Mouse (Mus musculus) intestine, embryonic 15.5 days (tissue): ENCODE data around the gene Ajuba. TPM values are rescaled to one million over a fixed set of nuclear protein-coding genes. Genes with fewer than 3 reads are reported as not detected.
"Not testable (repeated sequence)": the region's sequence is repeated elsewhere in the genome, so short reads cannot be mapped to it uniquely, and the experiment has no call there.

Source experiments
- ATAC-seq: fragments of 200-750 bp; cut with Nextera tagmentation; 2 replicates; pipeline ENCODE4 v1.8.0; 2017; ENCODE audit warnings: moderate TSS enrichment, moderate library complexity
- H3K27ac ChIP-seq: fragments of 300-500 bp; sonication (generic); 2 replicates; pipeline ENCODE4 v1.5.1; 2015; ENCODE audit warnings: mild to moderate bottlenecking, inconsistent platforms
- H3K27me3 ChIP-seq: fragments of 300-500 bp; sonication (generic); replicated peaks from 2 replicates; pipeline ENCODE4 v1.6.1; 2015; ENCODE audit warnings: inconsistent platforms
- H3K36me3 ChIP-seq: fragments of 300-500 bp; sonication (generic); 2 replicates; pipeline ENCODE4 v1.6.1; 2015; ENCODE audit warnings: inconsistent platforms
- H3K4me1 ChIP-seq: fragments of 300-500 bp; sonication (generic); replicated peaks from 2 replicates; pipeline ENCODE4 v1.6.1; 2015; ENCODE audit warnings: inconsistent platforms
- H3K4me2 ChIP-seq: fragments of 300-500 bp; sonication (generic); replicated peaks from 2 replicates; pipeline ENCODE4 v1.6.1; 2015; ENCODE audit warnings: mild to moderate bottlenecking, inconsistent platforms
- H3K4me3 ChIP-seq: fragments of 300-500 bp; sonication (generic); replicated peaks from 2 replicates; pipeline ENCODE4 v1.5.1; 2015; ENCODE audit warnings: inconsistent platforms
- H3K9ac ChIP-seq: fragments of 300-500 bp; sonication (generic); 2 replicates; pipeline ENCODE4 v1.6.1; 2015; ENCODE audit warnings: inconsistent platforms
- H3K9me3 ChIP-seq: fragments of 300-500 bp; sonication (generic); 2 replicates; pipeline ENCODE4 v1.6.1; 2016; ENCODE audit warnings: inconsistent platforms
- WGBS: fragments of 180-500 bp; shearing (Covaris S2); methylation state at CpG from one replicate; pipeline ENCODE4 v1.1.7; 2015; 5-methylcytosine and 5-hydroxymethylcytosine counted together
- polyA plus RNA-seq: library from polyadenylated mRNA; unstranded; fragments of >200 nt; fragmentation: Nextera tagmentation; extraction: Ambion mirVana; gene quantifications from 2 replicates; pipeline ENCODE4 v1.2.1, GENCODE M21; 2015

The Ajuba gene
- 18.2 and 19.0 TPM in 2 replicates for polyA plus RNA-seq

- peak within 1 kb of the TSS; percentile 89 for H3K4me3 ChIP-seq
- peaks cover 37% of the 10 kb centered on the region for H3K4me1 ChIP-seq
- H3K27me3 ChIP-seq: no peaks in the 10 kb centered on the region
- H3K4me2 ChIP-seq: peak within 1 kb of the TSS; percentile 92
- WGBS: under 1% methylated on average over 66 of the region's 66 CpGs
- peak; percentile 69 for ATAC-seq
- H3K36me3 ChIP-seq: no peaks in the 10 kb centered on the region
- H3K9me3 ChIP-seq: no peaks in the 10 kb centered on the region
- H3K27ac ChIP-seq: peak within 1 kb of the TSS; percentile 91
- H3K9ac ChIP-seq: peak within 1 kb of the TSS; percentile 95
These were observed at the start of gene Ajuba for GRCm38 (mm10) chr14:54577089-54577982. Gene Ajuba, minus strand, starts transcription at chr14:54577558.

GRCm38 (mm10) chr14:54624976-54625375, 47.6 kb upstream of the Ajuba start:
- WGBS: 71% methylated on average over 10 of the region's 10 CpGs
- no peak for ATAC-seq
- no peak overlapping the region for H3K9ac ChIP-seq

DNA sequence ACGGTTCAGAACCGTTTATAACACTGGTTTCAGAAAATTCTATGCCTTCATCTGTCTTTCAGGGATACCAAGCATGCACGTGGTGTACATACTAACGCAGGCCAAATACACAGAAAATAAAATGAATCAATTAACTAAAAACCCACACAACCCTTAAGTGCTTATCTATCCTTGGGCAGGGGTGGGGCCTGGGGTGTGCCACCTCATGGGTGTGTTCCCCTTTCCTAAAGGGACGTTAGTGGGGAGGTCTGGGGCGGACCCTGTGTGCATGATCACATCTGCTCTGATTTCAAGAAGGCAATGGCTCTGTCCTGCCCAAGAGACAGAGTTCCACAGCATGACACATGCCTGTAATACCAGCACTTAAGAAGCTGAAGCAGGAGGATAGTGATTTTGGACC, 46.0 kb upstream of the Ajuba start:
- WGBS: 81% methylated on average over 6 of the region's 6 CpGs
- no peak overlapping the region for H3K4me2 ChIP-seq
- no peak overlapping the region for H3K27ac ChIP-seq
- no peaks in the 10 kb centered on the region for H3K4me1 ChIP-seq
- H3K36me3 ChIP-seq: no peaks in the 10 kb centered on the region
- no peaks in the 10 kb centered on the region for H3K9me3 ChIP-seq
- no peak for ATAC-seq
- H3K4me3 ChIP-seq: no peak overlapping the region
- H3K27me3 ChIP-seq: no peaks in the 10 kb centered on the region
- H3K9ac ChIP-seq: no peak overlapping the region

More at GRCm38 (mm10) chr14:54624976-54625375, 47.6 kb upstream of the Ajuba start:
- Histone ChIP-seq H3K4me3 (no peak overlapping the region), H3K36me3 (no peaks in the 10 kb centered on the region), H3K27me3 (no peaks in the 10 kb centered on the region), H3K9me3 (no peaks in the 10 kb centered on the region), H3K27ac (no peak overlapping the region), H3K4me1 (no peaks in the 10 kb centered on the region), H3K4me2 (no peak overlapping the region)

GRCm38 (mm10) chr14:54621133-54621532, 43.8 kb upstream of the Ajuba start, which contains the start of gene Psmb11:
Gene Psmb11, plus strand, starts transcription at chr14:54621433.
- WGBS: 85% methylated on average over 1 of the region's 1 CpGs
- Histone ChIP-seq H3K27ac (no peak within 1 kb of the TSS), H3K9ac (no peak within 1 kb of the TSS), H3K36me3 (0 out of 2 replicates have a peak, but pooled peaks cover 4% of the 10 kb centered on the region), H3K27me3 (no peaks in the 10 kb centered on the region), H3K4me2 (no peak within 1 kb of the TSS), H3K9me3 (no peaks in the 10 kb centered on the region), H3K4me3 (no peak within 1 kb of the TSS), H3K4me1 (peaks cover 6% of the 10 kb centered on the region; the same call in 1 of the 2 replicates)
- ATAC-seq: no peak

- WGBS: under 1% methylated on average over 25 of the region's 25 CpGs
- peaks cover 8% of the 10 kb centered on the region; the same call in 1 of the 2 replicates for H3K4me1 ChIP-seq
- H3K9me3 ChIP-seq: no peaks in the 10 kb centered on the region
- ATAC-seq: peak; percentile 94
- H3K9ac ChIP-seq: peak within 1 kb of the TSS; percentile 87
- H3K36me3 ChIP-seq: peaks cover 19% of the 10 kb centered on the region
- peak within 1 kb of the TSS; percentile 70 for H3K27ac ChIP-seq
- H3K27me3 ChIP-seq: no peaks in the 10 kb centered on the region
- H3K4me3 ChIP-seq: peak within 1 kb of the TSS; percentile 71
- H3K4me2 ChIP-seq: peak within 1 kb of the TSS; percentile 65
These were observed 40.6 kb upstream of the Ajuba start, which contains the start of gene Psmb5 for GRCm38 (mm10) chr14:54617897-54618365. Gene Psmb5, minus strand, starts transcription at chr14:54618022.

- H3K4me2 ChIP-seq: peak overlapping the region; percentile 65
- no peaks in the 10 kb centered on the region for H3K9me3 ChIP-seq
- H3K27ac ChIP-seq: peak overlapping the region; percentile 70
- peak; percentile 66 for ATAC-seq
- peak overlapping the region; percentile 87 for H3K9ac ChIP-seq
- peaks cover 8% of the 10 kb centered on the region; the same call in 1 of the 2 replicates for H3K4me1 ChIP-seq
- H3K4me3 ChIP-seq: peak overlapping the region; percentile 71
- no peaks in the 10 kb centered on the region for H3K27me3 ChIP-seq
- peaks cover 24% of the 10 kb centered on the region for H3K36me3 ChIP-seq
- 1% methylated on average over 38 of the region's 38 CpGs for WGBS
These were observed 40.0 kb upstream of the Ajuba start for GRCm38 (mm10) chr14:54617152-54617896.

DNA sequence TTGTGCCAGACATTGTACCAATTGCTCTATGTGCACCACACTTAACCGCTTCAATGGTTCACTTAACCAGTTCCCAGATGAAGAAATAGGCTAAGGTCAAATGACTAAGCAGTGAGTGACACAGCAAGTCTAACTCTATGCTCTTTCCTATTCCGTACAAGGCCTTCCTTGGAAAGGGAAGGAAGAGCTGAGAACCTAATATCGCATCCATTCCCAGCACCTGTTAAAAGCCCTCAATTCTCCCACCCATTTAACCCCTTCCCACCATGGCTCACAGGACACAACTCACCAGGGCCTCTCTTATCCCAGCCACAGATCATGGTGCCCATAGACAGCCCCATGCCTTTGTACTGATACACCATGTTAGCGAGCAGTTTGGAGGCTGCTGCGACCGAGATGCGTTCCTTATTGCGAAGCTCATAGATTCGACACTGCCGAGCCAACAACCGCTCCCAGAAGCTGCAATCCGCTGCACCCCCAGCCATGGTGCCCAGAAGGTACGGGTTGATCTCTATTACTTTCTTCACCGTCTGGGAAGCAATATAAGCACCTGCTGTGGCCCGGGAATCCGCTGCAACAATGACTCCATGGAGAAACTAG, 39.0 kb upstream of the Ajuba start:
- H3K9ac ChIP-seq: no peak overlapping the region
- peaks cover 24% of the 10 kb centered on the region for H3K36me3 ChIP-seq
- no peak overlapping the region for H3K27ac ChIP-seq
- no peaks in the 10 kb centered on the region for H3K27me3 ChIP-seq
- H3K4me1 ChIP-seq: peaks cover 8% of the 10 kb centered on the region; the same call in 1 of the 2 replicates
- 94% methylated on average over 16 of the region's 16 CpGs for WGBS
- ATAC-seq: no peak
- H3K4me3 ChIP-seq: no peak overlapping the region
- no peaks in the 10 kb centered on the region for H3K9me3 ChIP-seq
- H3K4me2 ChIP-seq: no peak overlapping the region

DNA sequence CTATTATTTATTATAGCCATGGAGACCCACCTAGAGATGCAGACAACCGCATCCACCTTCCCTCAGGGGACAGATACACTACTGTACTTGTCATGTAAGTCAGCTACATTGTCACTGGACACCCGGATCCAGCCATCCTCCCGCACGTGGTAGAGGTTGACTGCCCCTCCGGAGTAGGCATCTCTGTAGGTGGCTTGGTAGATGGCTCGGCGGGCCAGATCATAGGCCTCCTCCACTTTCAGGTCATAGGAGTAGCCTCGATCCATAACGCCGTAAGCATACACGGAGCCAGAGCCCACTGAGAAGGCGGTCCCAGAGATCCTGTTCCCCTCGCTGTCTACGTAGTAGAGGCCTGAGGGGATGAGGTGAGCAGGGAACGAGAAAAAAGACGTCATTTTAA, 36.8 kb upstream of the Ajuba start:
- WGBS: 94% methylated on average over 16 of the region's 16 CpGs
- not testable (repeated sequence) for H3K9me3 ChIP-seq, H3K4me1 ChIP-seq, H3K4me3 ChIP-seq, ATAC-seq, H3K27ac ChIP-seq, H3K4me2 ChIP-seq, H3K27me3 ChIP-seq, H3K9ac ChIP-seq
- H3K36me3 ChIP-seq: peaks cover 24% of the 10 kb centered on the region

DNA sequence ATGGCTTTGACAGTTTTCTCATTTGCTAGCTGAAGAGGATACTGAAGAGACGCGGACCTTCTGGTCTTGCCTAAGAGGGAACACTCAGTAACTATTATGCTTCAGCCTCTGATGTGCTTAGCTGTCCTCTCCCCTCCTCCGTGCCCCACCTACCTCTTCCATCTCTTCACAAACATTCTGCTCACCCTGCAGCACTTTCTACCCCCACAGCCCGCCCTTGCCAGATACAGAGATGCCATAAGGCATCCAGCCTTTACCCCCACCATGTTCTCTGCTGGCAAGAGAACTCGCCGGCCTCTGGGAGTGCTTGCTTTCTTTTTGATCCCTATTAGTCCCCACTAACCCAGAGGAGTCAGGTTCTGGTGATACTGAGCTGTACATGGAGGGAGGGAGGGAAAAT, 33.3 kb upstream of the Ajuba start:
- Histone ChIP-seq H3K36me3 (peaks cover 19% of the 10 kb centered on the region), H3K4me1 (0 out of 2 replicates have a peak, but pooled peaks cover 3% of the 10 kb centered on the region), H3K27me3 (no peaks in the 10 kb centered on the region), H3K4me3 (no peak overlapping the region), H3K9ac (no peak overlapping the region), H3K27ac (no peak overlapping the region), H3K4me2 (no peak overlapping the region), H3K9me3 (no peaks in the 10 kb centered on the region)
- ATAC-seq: no peak
- WGBS: 84% methylated on average over 6 of the region's 6 CpGs

GRCm38 (mm10) chr14:54609962-54610361, 32.6 kb upstream of the Ajuba start:
- H3K27me3 ChIP-seq: no peaks in the 10 kb centered on the region
- H3K27ac ChIP-seq: no peak overlapping the region
- 87% methylated on average over 4 of the region's 4 CpGs for WGBS

DNA sequence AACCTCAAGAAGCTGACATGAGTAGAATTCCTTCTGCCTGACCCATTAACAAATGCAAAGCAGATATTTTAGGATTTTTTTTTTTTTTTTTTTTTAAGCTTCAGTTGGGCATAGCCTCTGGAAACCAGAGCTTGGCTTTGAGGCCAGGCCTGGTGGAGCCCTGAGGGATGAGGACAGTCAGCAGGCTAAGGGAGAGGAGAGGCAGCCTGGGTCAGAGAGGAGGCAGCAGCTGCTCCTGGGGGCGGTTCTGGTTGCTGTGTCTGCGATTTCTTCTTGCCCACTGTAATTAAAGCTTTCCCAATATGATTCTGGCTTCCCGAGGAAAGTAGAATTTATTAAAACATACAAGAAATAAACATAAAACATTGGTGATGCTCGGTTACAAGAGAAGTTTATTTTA, 31.9 kb upstream of the Ajuba start:
- H3K9me3 ChIP-seq: no peaks in the 10 kb centered on the region
- WGBS: 52% methylated on average over 4 of the region's 4 CpGs
- H3K4me1 ChIP-seq: 0 out of 2 replicates have a peak, but pooled peaks cover 3% of the 10 kb centered on the region
- no peak overlapping the region for H3K9ac ChIP-seq
- no peak overlapping the region for H3K4me2 ChIP-seq
- no peak overlapping the region for H3K4me3 ChIP-seq
- ATAC-seq: no peak
- no peaks in the 10 kb centered on the region for H3K27me3 ChIP-seq
- peaks cover 11% of the 10 kb centered on the region for H3K36me3 ChIP-seq
- H3K27ac ChIP-seq: no peak overlapping the region

More at GRCm38 (mm10) chr14:54609962-54610361, 32.6 kb upstream of the Ajuba start:
- no peak overlapping the region for H3K4me2 ChIP-seq
- ATAC-seq: no peak
- H3K36me3 ChIP-seq: peaks cover 14% of the 10 kb centered on the region
- H3K4me3 ChIP-seq: no peak overlapping the region
- 0 out of 2 replicates have a peak, but pooled peaks cover 3% of the 10 kb centered on the region for H3K4me1 ChIP-seq
- no peak overlapping the region for H3K9ac ChIP-seq
- H3K9me3 ChIP-seq: no peaks in the 10 kb centered on the region
